Mouse (Mus musculus) kidney, adult 2 months (tissue): ENCODE data around the gene Kpnb1.

Experiments used
- CTCF ChIP-seq: fragments of 200-500 bp; conservative IDR thresholded peaks from 2 replicates; pipeline ENCODE4 v1.5.1; 2011; ENCODE audit warnings: low read depth, mild to moderate bottlenecking, control low read depth, low read length, moderate library complexity, mixed read lengths; ENCODE audit not compliant: insufficient read depth, insufficient read length
- POLR2A ChIP-seq: fragments of 200-500 bp; IDR thresholded peaks from one replicate; pipeline ENCODE4 v1.6.1; 2011; ENCODE audit warnings: low read depth, low read length, control low read depth

GRCm38 (mm10) chr11:97132185-97132584, 55.5 kb downstream of the Kpnb1 start:
- TF ChIP-seq POLR2A (no peak), CTCF (no peak)
